Mouse (Mus musculus) limb, embryonic 10.5 days (tissue): Measurements from ENCODE around the gene C1qtnf6. TPM values are rescaled to one million over a fixed set of nuclear protein-coding genes. Genes with fewer than 3 reads are reported as not detected.

ENCODE experiments used
- DNase-seq: peaks from one replicate; pipeline ENCODE4 v3.0.0-alpha.2; 2017; ENCODE audit warnings: low spot score
- H3K27ac ChIP-seq: fragments of 300-500 bp; sonication (generic); 2 replicates; pipeline ENCODE4 v1.5.1; 2016; ENCODE audit warnings: mild to moderate bottlenecking
- H3K27me3 ChIP-seq: fragments of 300-500 bp; sonication (generic); 2 replicates; pipeline ENCODE4 v1.6.1; 2016; ENCODE audit warnings: low read depth, mild to moderate bottlenecking; ENCODE audit not compliant: poor library complexity, severe bottlenecking
- H3K36me3 ChIP-seq: fragments of 300-500 bp; sonication (generic); 2 replicates; pipeline ENCODE4 v1.6.1; 2016; ENCODE audit warnings: mild to moderate bottlenecking, moderate library complexity
- H3K4me1 ChIP-seq: fragments of 300-500 bp; sonication (generic); 2 replicates; pipeline ENCODE4 v1.6.1; 2016
- H3K4me3 ChIP-seq: fragments of 300-500 bp; sonication (generic); 2 replicates; pipeline ENCODE4 v1.5.1; 2016; ENCODE audit warnings: mild to moderate bottlenecking, moderate library complexity
- H3K9me3 ChIP-seq: fragments of 300-500 bp; sonication (generic); replicated peaks from 2 replicates; pipeline ENCODE4 v1.6.1; 2016; ENCODE audit warnings: mild to moderate bottlenecking
- WGBS: fragments of 180-500 bp; shearing (Covaris S2); methylation state at CpG from one replicate; pipeline ENCODE4 v1.1.7; 2016; 5-methylcytosine and 5-hydroxymethylcytosine counted together
- polyA plus RNA-seq: library from polyadenylated mRNA; unstranded; fragments of >200 nt; fragmentation: Nextera tagmentation; extraction: Ambion mirVana; gene quantifications from 2 replicates; pipeline ENCODE4 v1.2.1, GENCODE M21; 2016

C1qtnf6 gene
- polyA plus RNA-seq, 1 experiment from 2014 or later, result 14.6 TPM

GRCm38 (mm10) chr15:78557693-78558535 lies 26.7 kb upstream of the C1qtnf6 start:
- Histone ChIP-seq H3K36me3 (no peaks in the 10 kb centered on the region), H3K4me1 (0 out of 2 replicates have a peak, but pooled peaks cover 10% of the 10 kb centered on the region), H3K4me3 (no peak overlapping the region), H3K27me3 (no peaks in the 10 kb centered on the region), H3K27ac (no peak overlapping the region), H3K9me3 (no peaks in the 10 kb centered on the region)
- no peak for DNase-seq
- WGBS, result 70% methylated on average over 10 of the region's 10 CpGs

- no peak overlapping the region for H3K4me3 ChIP-seq
- H3K36me3 ChIP-seq, result no peaks in the 10 kb centered on the region
- no peak overlapping the region for H3K27ac ChIP-seq
- H3K4me1 ChIP-seq, result 0 out of 2 replicates have a peak, but pooled peaks cover 10% of the 10 kb centered on the region
- 64% methylated on average over 25 of the region's 25 CpGs for WGBS
- no peak for DNase-seq
- H3K9me3 ChIP-seq, result no peaks in the 10 kb centered on the region
- H3K27me3 ChIP-seq, result no peaks in the 10 kb centered on the region
Measured at GRCm38 (mm10) chr15:78554545-78555313, 23.5 kb upstream of the C1qtnf6 start.

- H3K36me3 ChIP-seq, result no peaks in the 10 kb centered on the region
- H3K27me3 ChIP-seq, result peaks cover 18% of the 10 kb centered on the region
- H3K4me1 ChIP-seq, result peaks cover 12% of the 10 kb centered on the region
- DNase-seq, result no peak
- H3K9me3 ChIP-seq, result no peaks in the 10 kb centered on the region
- H3K27ac ChIP-seq, result no peak overlapping the region
- H3K4me3 ChIP-seq, result no peak overlapping the region
- 83% methylated on average over 4 of the region's 4 CpGs for WGBS
Measured at GRCm38 (mm10) chr15:78549189-78549734, 18.0 kb upstream of the C1qtnf6 start.

GRCm38 (mm10) chr15:78548711-78549110 lies 17.5 kb upstream of the C1qtnf6 start:
- Histone ChIP-seq H3K4me1 (peaks cover 12% of the 10 kb centered on the region), H3K27me3 (peaks cover 24% of the 10 kb centered on the region), H3K36me3 (no peaks in the 10 kb centered on the region), H3K4me3 (no peak overlapping the region), H3K27ac (no peak overlapping the region), H3K9me3 (no peaks in the 10 kb centered on the region)
- 74% methylated on average over 8 of the region's 8 CpGs for WGBS
- DNase-seq, result no peak

- Histone ChIP-seq H3K27ac (no peak overlapping the region), H3K9me3 (no peaks in the 10 kb centered on the region), H3K27me3 (peaks cover 28% of the 10 kb centered on the region), H3K4me1 (peaks cover 12% of the 10 kb centered on the region), H3K4me3 (no peak overlapping the region), H3K36me3 (no peaks in the 10 kb centered on the region)
- 31% methylated on average over 3 of the region's 3 CpGs for WGBS
- no peak for DNase-seq
Measured at GRCm38 (mm10) chr15:78548336-78548665, 17.1 kb upstream of the C1qtnf6 start.

- Histone ChIP-seq H3K27me3 (peaks cover 34% of the 10 kb centered on the region), H3K27ac (no peak overlapping the region), H3K9me3 (no peaks in the 10 kb centered on the region), H3K4me1 (peaks cover 12% of the 10 kb centered on the region), H3K36me3 (no peaks in the 10 kb centered on the region), H3K4me3 (no peak overlapping the region)
- no peak for DNase-seq
- WGBS, result 52% methylated on average over 5 of the region's 5 CpGs
Measured at GRCm38 (mm10) chr15:78547415-78548335, 16.5 kb upstream of the C1qtnf6 start.

GRCm38 (mm10) chr15:78546060-78546459 lies 14.8 kb upstream of the C1qtnf6 start:
- Histone ChIP-seq H3K27me3 (peaks cover 40% of the 10 kb centered on the region), H3K9me3 (no peaks in the 10 kb centered on the region), H3K4me1 (peaks cover 12% of the 10 kb centered on the region), H3K27ac (no peak overlapping the region), H3K4me3 (no peak overlapping the region), H3K36me3 (no peaks in the 10 kb centered on the region)
- no peak for DNase-seq
- WGBS, result 86% methylated on average over 4 of the region's 4 CpGs

GRCm38 (mm10) chr15:78544561-78545001 lies 13.4 kb upstream of the C1qtnf6 start, which contains the start of gene Sstr3:
Gene Sstr3 (minus strand): TSS chr15:78544685.
- no peak for DNase-seq
- peaks cover 12% of the 10 kb centered on the region for H3K4me1 ChIP-seq
- 14% methylated on average over 14 of the region's 14 CpGs for WGBS
- H3K27ac ChIP-seq, result no peak within 1 kb of the TSS
- no peak within 1 kb of the TSS for H3K4me3 ChIP-seq
- no peaks in the 10 kb centered on the region for H3K9me3 ChIP-seq
- H3K27me3 ChIP-seq, result peaks cover 49% of the 10 kb centered on the region
- no peaks in the 10 kb centered on the region for H3K36me3 ChIP-seq

- Histone ChIP-seq H3K27me3 (peaks cover 54% of the 10 kb centered on the region), H3K36me3 (no peaks in the 10 kb centered on the region), H3K4me1 (peaks cover 15% of the 10 kb centered on the region), H3K4me3 (no peak overlapping the region), H3K9me3 (no peaks in the 10 kb centered on the region), H3K27ac (no peak overlapping the region)
- DNase-seq, result no peak
- WGBS, result 82% methylated on average over 15 of the region's 15 CpGs
Measured at GRCm38 (mm10) chr15:78544041-78544440, 12.8 kb upstream of the C1qtnf6 start.

- Histone ChIP-seq H3K9me3 (no peaks in the 10 kb centered on the region), H3K27me3 (peaks cover 66% of the 10 kb centered on the region), H3K4me3 (no peak overlapping the region), H3K27ac (no peak overlapping the region), H3K36me3 (no peaks in the 10 kb centered on the region), H3K4me1 (peaks cover 9% of the 10 kb centered on the region)
- 76% methylated on average over 7 of the region's 7 CpGs for WGBS
- DNase-seq, result no peak
Measured at GRCm38 (mm10) chr15:78542767-78543303, 11.6 kb upstream of the C1qtnf6 start.

GRCm38 (mm10) chr15:78542098-78542766 lies 11.0 kb upstream of the C1qtnf6 start:
- DNase-seq, result no peak
- H3K36me3 ChIP-seq, result no peaks in the 10 kb centered on the region
- H3K9me3 ChIP-seq, result no peaks in the 10 kb centered on the region
- WGBS, result 71% methylated on average over 3 of the region's 3 CpGs
- no peak overlapping the region for H3K4me3 ChIP-seq
- H3K27me3 ChIP-seq, result peaks cover 71% of the 10 kb centered on the region
- H3K4me1 ChIP-seq, result peaks cover 9% of the 10 kb centered on the region
- H3K27ac ChIP-seq, result no peak overlapping the region
